Mouse (Mus musculus): ENCODE measurements around the gene Gm28038.

Gm28038 gene

DNA sequence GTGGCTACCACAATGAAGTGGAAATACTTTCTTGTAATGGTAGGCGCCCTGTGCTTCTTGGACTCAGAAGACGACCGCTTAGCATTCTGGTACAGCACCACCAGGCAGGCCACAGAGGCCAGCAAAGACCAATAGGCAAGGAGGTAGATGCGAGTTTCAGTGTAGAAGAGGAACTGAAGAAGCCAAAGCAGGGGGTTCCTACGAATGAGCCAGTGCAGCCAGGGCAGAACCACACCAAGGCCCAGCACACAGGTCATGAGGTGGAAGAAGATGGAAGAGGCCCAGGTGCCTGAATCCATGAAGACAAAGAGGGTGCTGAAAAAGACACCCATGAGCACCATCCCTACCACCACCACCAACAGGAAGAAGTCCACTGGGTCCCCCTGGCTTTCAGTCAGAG, 4.2 kb downstream of the Gm28038 start:
- no peak for DNase-seq (ENCODE audit: low read depth, low spot score)

DNA sequence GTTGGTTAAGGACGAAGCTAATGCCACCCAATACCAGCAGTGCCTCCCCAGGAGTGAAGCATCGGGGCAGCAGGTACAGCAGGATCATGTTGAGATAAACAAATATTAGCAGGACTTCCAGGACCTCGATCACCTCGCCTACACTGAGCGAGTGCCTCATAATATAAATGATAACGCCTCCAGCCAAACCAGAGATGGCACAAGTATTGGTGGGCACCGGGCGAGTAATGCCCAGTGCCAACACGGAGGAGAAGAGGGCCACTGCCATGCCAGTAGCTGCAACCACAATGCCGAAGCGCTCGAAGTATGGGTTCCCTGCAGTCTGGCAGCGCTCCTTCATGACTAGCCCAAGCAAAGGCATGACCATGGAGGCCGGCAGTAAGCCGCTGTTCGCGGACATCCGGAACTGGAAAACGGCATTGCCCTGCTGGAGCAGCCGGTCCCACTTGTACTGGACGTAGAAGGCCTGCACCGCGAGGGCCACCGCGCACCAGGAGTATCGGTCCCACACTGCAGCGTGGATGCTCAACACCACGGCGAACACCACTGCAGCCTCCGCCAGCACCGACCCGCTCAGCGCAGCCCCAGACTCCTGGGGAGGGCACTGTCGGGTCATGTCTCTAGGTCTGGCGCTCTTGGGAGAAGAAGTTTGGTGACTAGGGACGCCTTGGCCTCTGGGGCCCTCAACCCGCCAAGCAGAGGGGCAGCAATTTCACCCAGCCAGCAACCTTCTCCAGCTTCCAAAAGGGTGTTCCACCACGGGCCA, 4.8 kb downstream of the Gm28038 start:
- no peak for DNase-seq (ENCODE audit: low read depth, low spot score)

DNA sequence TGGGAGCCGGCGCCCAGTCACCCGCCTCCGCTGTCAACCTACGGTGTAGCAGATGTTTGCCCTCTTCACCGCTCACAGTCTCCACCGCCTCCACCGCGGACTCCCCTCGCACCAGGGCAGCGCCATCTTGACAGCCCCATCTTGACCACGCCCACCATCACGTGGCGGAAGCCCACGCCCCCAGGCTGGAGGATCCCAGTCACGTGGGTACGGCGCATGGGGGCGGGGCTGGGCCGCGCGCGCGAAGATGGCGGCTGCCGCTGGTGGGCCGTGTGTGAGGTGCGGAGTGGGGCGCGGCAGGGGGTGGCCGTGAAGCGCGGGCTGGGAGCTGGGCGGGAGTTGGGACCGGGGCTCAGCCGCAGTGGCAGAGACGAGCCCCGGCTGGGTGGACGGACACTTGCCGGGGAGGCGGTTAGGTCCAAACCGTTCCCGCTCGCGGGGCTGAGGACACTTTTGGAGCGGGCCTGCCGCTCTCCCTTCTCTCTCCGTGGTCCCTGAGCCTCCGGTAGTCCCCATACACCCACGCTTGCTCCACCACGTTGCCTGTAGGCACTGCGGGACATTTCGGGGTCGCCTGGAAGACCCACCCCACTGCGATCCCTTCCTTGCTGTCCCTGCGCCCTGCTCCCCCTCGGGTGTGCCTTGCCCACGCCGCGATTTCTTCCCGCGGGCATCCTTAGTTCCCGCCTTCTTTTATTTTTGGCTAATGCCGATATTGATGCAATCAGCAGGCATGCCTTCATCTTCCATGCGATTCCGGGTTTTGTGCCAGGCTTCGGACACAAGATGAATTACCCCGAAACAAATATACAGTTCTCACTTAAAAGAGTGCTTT, 5.6 kb downstream of the Gm28038 start, which contains the start of the genes Dolk and Nup188:
Dolk (minus strand) TSS at position 143 of the 835 bp plus-strand sequence.
Nup188 (plus strand) TSS at position 206 of the 835 bp plus-strand sequence.
- peak; percentile 89 for DNase-seq (ENCODE audit: low read depth, low spot score)

DNA sequence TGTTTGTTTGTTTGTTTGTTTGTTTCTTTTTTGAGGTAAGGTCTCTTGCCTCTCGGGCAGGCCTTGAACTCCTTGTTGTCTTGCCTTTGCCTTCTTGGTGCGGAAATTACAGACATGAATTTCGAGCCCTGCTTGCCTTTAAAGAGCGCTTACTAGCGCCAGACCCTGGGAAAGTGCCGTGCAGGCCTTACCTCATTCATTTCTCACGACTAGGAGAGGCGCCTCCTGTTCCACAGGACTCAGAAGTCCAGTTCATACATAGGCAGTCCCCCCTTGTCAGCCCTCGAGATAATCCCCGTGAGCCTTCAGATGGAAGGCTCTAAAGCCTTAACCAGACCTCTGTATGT, 6.2 kb downstream of the Gm28038 start:
- peak; percentile 68 for DNase-seq (ENCODE audit: low read depth, low spot score)

DNA sequence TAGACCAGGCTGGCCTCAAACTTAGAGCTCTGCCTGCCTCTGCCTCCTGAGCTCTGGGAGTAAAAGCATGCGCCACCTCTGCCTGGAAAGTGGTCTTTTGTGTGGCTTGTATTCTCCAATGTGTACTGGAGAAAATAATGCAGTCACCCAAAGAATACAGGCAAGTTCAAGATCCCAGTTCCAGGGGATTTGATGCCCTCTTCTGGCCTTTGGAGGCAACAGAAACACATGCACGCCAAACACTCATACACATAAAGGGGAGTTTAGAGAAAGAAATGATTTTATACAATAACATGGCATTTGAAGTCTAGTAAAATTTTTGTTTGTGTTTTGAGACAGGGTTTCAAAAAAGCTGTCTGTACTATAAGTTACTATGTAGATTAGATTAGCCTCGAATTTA, 18.7 kb downstream of the Gm28038 start:
- DNase-seq (ENCODE audit: low read depth, low spot score) = peak; percentile 40

DNA sequence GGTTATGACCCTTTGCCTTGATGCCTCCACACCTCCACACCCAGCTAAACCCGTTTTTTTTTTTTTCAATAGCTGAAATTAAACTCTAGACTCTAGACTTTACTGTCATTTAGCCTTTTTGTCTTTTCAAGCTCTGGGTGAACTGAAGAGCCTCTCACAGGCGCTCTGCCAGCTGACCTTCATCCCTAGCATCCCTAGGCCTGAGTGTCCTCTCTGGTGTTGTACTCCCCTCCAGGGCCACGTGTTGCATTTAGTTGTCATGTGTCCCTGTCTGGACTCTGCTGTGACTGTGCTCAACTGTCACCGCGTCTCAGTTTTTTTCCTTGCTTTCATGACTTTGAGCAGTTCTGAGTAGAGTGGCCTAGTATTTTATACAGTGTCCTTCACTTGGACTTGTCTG, 19.1 kb downstream of the Gm28038 start:
- DNase-seq (ENCODE audit: low read depth, low spot score) = no peak

DNA sequence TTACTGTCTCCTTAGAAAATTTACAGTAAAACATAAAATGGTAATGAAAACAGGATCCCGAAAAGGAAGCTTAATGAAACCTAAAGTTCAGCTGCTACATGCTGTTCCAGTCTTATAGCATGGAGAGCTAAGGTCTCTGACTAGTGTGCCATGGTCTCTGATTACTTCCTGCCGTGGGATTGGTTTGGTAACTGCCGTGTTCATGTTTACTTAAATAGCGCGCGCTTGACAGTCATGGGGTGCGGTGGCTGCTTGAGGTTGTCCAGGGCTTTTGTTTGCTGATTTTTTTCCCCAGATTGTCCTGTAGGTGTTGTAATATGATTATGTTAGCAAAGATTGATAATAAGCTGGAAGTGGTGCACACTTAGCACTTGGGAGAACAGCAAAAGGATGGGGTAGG, 25.2 kb downstream of the Gm28038 start:
- DNase-seq (ENCODE audit: low read depth, low spot score) = no peak

DNA sequence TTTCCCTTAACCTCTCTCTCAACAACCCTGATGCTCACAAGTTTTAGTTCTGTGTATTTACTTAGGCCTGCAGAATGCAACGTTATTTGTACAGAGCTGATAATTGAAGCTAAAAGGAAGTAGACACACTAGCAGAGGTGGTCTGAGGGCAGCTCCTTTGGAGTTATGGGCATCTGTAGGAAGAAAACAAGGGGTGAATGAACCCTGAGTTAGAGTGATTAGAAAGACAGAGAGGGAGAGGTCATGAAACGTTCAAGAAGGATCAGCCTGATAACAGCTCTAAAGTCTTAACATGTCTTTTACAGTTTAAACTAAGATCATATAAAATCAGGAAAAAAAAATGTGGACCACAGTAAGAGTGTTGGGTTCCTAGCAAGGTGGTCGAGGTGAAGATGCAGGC, 28.5 kb downstream of the Gm28038 start:
- DNase-seq (ENCODE audit: low read depth, low spot score) = no peak

DNA sequence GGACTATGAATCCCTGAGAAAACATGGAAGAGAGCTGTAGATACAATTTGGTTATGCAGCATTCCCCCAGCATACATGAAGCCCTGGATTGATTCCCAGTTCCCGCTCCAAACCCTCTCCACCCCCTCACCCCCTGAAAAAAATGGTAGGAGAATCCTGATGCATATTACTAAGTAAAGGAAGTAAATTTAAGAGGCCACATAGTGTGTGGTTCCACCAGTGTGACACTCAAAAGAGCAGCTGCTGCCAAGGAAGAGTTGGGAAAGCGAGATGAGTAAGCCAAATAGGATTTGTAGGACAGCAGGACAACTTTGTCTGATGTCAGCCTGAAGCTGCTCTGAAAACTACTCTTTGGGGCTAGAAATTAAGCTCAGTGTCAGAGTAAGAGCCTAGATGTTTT, 30.6 kb downstream of the Gm28038 start:
- peak; percentile 54 for DNase-seq (ENCODE audit: low read depth, low spot score)

DNA sequence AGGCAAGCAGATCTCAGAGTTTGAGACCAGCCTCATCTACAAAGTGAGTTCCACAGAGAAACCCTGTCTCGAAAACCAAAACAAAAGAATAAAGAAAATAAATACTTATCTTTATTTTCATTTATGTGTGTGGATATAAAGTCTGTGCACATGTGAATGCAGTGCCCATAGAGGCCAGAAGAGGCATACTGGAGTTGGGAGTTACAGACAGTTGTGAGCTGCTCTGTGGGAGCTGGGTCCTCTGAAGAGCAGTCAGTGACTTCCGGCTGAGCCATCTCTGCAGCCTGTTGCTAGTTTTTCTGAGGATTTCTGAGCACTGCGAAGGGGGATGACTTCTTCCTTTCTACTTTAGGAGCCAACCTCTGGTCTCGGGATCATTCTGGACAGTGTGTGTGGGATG, 35.3 kb downstream of the Gm28038 start:
- DNase-seq (ENCODE audit: low read depth, low spot score) = peak; percentile 45

DNA sequence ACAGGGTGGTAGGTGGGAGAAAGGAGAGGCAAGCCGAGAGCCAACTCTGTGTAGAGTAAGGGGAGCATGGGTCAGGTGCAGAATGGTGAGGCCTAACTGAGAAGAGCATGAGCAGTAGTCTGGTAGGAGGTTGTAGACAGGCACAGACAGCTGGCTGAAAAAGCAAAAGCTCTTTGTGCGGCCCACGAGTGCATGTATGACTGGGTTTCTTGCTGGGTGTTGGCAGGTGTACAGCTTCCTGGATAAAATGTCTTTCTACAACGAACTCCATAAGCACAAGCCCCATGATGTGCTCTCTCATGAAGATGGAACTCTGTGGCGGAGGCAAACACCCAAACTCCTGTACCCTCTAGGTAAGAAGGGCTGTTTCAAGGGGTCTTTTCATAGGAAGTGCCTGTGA, 36.1 kb downstream of the Gm28038 start:
- DNase-seq (ENCODE audit: low read depth, low spot score) = no peak

DNA sequence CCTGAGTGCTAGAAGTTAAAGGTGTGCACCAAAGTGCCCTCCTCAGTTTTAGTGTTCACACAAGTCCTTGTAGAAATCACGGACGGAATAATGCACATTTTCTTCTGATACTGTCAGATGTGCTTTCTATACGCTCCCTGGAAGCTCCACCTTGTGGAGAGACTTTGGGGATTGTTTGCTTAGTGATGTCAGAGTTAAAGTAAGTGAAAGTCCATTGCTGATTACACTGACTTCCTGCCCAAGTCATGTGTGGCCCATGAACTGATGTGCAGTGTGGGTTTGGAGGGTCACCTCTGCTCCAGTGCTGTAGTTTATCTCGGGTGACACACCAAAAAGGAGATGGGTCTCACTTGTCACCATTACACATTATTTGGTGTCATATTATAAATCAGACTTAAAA, 38.4 kb downstream of the Gm28038 start:
- DNase-seq (ENCODE audit: low read depth, low spot score) = peak; percentile 13

DNA sequence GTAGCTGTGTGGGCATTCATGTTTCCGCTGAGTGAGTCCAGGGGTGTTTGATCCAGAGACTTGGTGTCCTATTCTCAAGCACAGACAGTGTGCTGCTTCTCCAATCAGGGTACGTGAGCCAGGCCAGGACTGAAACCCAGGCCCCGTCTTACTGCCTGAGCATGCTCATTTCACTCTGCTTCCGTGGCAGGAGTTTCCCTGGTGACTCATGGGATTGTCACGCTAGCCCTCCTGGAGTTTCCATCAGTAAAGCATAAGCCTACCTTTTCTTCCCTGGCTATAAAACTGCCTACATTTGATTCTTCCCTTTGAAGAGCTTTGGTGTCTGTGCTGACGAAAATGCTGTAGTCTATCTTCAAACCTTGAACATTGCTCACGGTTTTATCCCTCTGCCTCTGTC, 42.3 kb downstream of the Gm28038 start:
- DNase-seq (ENCODE audit: low read depth, low spot score) = peak; percentile 89

DNA sequence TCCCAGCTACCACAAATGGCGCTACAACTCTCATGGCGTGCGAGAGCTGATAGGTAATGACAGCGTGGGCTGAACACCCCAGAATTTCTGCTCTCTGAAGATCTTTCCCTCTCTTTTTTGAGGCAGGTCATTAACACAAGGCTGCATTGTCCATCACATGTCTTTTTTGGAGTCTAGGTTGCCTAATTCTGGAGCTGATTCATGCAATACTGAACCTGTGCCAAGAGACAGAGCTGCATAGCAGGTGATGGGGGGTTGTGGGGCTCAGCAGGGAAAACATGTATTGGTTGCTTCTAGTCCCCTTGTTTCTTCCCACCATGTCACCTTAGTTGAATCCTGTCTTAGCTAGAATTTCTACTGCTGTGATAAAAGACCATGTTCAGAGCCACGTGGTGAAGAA, 44.5 kb downstream of the Gm28038 start:
- DNase-seq (ENCODE audit: low read depth, low spot score) = peak; percentile 29

DNA sequence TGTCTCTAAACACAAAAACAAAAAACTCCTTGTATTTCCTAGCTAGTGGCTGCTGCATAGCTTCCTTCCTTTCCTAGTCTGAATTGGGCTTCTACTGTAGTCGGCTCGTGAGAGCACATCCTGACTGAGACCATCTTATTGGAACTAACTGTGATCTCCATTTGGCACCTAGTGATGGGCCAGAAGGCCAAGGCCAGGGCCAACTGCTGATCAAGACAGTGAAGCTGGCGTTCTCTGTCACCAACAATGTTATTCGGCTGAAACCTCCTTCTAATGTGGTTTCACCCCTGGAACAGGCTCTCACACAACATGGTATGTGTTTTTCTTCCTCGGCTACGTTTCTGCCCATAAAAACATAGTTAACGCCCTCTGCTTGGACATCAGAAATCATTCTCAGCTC, 46.4 kb downstream of the Gm28038 start:
- DNase-seq (ENCODE audit: low read depth, low spot score) = no peak

DNA sequence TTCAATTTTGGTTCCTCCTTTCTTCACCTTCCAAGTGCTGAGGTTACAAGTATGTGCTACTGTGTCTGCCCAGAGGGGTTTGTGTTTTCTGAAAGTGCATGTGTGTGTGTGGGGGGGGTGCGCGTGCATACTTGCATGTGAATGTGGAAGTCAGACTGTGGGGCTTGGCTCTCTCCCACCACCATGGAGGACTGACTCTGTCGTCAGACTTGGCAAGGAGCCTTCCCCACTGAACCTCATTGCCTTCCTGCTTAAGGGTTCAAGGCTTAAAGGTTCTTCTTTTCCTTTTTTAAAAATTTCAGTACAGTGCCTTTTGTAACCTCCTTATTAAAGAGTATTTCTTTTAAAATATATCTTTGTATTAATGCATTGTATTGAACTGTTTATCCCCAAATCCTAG, 47.9 kb downstream of the Gm28038 start:
- DNase-seq (ENCODE audit: low read depth, low spot score) = no peak

DNA sequence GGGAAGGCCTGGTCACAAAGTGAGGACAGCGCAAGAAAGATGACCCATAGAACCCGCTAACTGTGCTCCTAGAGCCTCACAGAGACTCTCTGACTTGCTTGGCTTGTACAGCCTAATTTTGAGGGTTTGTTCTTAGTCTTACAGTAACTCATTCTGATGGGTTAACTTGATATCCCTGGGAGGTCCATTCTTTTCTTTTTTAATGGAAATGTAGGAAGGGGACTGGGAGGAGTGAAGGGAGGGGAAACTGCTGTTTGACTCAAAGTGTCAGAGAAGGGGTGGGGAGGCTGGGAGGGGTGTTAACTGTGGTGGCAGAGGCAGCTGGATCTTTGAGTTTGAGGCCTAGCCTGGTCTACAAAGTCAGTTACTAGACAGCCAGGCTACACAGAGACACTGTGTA, 54.5 kb downstream of the Gm28038 start:
- DNase-seq (ENCODE audit: low read depth, low spot score) = no peak

DNA sequence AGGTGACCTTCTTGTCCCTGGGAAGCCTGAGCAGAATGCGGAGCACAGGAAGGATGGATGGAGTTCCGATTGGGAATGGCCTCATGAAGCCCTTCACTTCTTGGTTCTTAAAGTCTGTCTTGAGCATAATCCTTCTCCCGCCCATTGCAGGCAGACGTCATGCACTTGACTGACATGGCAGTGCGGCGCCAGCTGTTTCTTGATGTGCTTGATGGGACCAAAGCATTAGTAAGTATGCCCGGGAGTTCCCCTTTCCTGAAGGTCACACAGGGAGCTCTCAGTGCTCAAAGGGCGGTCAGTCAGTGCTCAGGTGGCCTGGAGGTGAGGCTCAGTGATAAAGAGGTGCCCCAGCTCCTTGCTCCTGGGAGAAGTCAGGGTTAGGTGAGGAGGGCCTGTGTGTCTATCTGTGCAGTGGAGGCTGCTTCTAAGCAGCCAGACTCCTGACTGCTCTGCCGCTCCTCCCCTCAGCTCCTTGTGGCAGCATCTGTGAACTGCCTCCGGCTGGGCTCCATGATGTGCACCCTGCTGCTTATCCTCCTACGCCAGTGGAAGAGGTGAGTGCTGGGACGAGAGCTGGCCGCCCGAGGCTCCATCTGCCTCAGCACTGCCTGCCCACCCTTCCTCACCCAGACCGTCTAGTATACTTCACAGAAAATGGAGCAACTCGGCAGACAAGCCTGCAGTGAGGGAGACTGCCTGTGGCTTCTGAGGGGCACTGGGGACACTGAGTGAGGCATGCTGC, 55.5 kb downstream of the Gm28038 start:
- no peak for DNase-seq (ENCODE audit: low read depth, low spot score)

DNA sequence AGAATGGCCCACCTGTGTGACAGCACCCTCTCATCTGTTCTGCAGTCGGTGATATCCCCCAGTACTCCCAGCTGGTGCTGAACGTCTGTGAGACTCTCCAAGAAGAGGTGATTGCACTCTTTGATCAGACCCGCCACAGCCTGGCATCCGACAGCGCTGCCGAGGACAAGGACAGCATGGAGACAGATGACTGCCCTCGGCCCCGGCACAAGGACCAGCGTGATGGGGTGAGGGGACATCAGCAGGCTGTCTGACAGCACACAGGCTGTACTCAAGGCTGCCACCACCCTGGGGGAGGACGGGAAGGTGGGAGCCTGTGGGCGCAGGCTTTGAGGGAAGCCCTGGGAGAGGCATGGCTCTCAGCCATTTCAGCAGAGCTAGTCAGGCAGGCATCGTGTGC, 56.3 kb downstream of the Gm28038 start:
- no peak for DNase-seq (ENCODE audit: low read depth, low spot score)

DNA sequence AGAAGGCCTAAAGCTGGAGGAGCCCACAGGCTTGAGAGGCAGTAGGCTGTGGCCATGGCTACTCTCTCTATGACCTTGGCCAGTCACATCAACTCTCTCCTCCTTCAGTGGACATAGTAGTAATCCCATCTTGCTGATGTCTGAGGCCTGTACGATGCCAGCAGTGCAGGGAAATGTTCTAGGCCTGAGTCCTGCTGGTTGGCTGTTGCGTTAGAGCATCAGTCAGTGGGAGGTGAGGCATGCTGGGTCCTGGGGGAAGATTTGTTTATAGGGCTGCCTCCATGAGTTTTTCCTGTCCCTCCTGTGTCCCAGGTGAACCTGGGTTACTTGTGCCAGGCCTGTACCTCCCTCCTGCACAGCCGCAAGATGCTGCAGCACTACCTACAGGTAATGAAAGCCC, 61.2 kb downstream of the Gm28038 start:
- DNase-seq (ENCODE audit: low read depth, low spot score) = no peak

DNA sequence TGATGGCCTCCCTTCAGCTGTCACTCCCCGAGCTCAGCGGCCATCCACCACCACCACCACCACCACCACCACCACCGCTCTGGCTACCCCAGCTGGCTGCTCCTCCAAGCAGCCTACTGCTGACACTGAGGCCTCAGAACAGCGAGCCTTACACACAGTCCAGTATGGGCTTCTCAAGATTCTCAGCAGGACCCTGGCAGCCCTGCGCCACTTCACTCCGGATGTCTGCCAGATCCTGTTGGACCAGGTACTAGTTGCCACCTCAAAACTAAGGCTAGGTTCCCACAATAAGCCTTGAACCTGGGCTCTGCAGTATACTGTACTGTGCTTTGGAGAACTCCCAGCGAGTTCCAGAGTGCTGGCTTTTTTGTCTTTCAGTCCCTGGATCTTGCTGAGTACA, 61.7 kb downstream of the Gm28038 start:
- no peak for DNase-seq (ENCODE audit: low read depth, low spot score)

DNA sequence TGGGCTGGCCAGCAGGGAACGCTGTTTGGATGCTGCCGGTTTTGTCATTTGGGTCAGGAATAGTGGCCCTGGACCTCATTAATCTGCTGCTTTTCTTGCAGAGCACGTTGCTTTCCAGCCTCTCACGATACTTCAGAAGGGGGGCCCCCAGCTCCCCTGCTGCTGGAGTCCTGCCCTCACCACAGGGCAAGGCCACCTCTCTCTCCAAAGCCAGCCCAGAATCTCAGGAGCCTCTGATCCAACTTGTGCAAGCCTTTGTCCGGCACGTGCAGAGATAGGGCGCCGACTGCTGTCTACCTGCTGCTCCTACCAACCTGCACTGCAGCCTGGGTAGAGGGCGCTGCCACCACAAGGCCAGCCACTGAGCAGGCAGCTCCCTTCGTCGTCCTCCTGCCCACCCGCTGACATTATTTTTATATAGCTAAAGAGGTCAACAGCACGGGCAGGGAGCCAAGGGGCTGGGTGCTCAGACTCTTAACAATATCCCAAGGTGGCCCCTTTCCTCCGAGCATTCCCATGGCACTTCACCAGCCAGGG, 62.8 kb downstream of the Gm28038 start:
- DNase-seq (ENCODE audit: low read depth, low spot score) = no peak

Data from 3T3-L1 (cell line).